Mouse (Mus musculus) embryo, embryonic 9.5 days (tissue): ENCODE results near the gene Trim10.
"Not testable (repeated sequence)": the region's sequence is repeated elsewhere in the genome, so short reads cannot be mapped to it uniquely, and the experiment has no call there.

Experiments used
- DNase-seq: peaks from one replicate; pipeline ENCODE4 v3.0.0-alpha.2; 2017; ENCODE audit errors: extremely low spot score

Trim10 gene

GRCm38 (mm10) chr17:36858181-36858580 lies 11.2 kb upstream of the Trim10 start:
- DNase-seq = no peak

- DNase-seq = no peak
Measured at GRCm38 (mm10) chr17:36861680-36862079, 7.7 kb upstream of the Trim10 start.

GRCm38 (mm10) chr17:36866719-36867527 lies 2.5 kb upstream of the Trim10 start, which contains the start of gene Trim15:
Trim15 (minus strand) TSS chr17:36867210.
- peak; percentile 20 for DNase-seq

- no peak for DNase-seq
Measured at GRCm38 (mm10) chr17:36868836-36869235, 538 bp upstream of the Trim10 start.

GRCm38 (mm10) chr17:36869955-36870810 lies 809 bp downstream of the Trim10 start:
- DNase-seq = no peak

GRCm38 (mm10) chr17:36874636-36875035 lies 5.3 kb downstream of the Trim10 start:
- DNase-seq = no peak

- DNase-seq = no peak
Measured at GRCm38 (mm10) chr17:36883350-36883749, 14.0 kb downstream of the Trim10 start.

- no peak for DNase-seq
Measured at GRCm38 (mm10) chr17:36885132-36885790, 15.9 kb downstream of the Trim10 start.

- DNase-seq = no peak
Measured at GRCm38 (mm10) chr17:36890073-36890903, 20.9 kb downstream of the Trim10 start, which contains the start of gene Trim40. Trim40 (minus strand) TSS chr17:36890123.

GRCm38 (mm10) chr17:36891496-36891895 lies 22.1 kb downstream of the Trim10 start:
- not testable (repeated sequence) for DNase-seq

- DNase-seq = peak; percentile 35
Measured at GRCm38 (mm10) chr17:36892362-36892761, 23.0 kb downstream of the Trim10 start.

GRCm38 (mm10) chr17:36893387-36893786 lies 24.0 kb downstream of the Trim10 start:
- DNase-seq = no peak

GRCm38 (mm10) chr17:36896583-36896982 lies 27.2 kb downstream of the Trim10 start:
- peak; percentile 12 for DNase-seq

GRCm38 (mm10) chr17:36897065-36897464 lies 27.7 kb downstream of the Trim10 start:
- no peak for DNase-seq

GRCm38 (mm10) chr17:36897552-36898205 lies 28.3 kb downstream of the Trim10 start, which contains the start of gene Trim31:
Trim31 (plus strand) TSS chr17:36898118.
- no peak for DNase-seq

- DNase-seq = no peak
Measured at GRCm38 (mm10) chr17:36899376-36899775, 30.0 kb downstream of the Trim10 start.

GRCm38 (mm10) chr17:36900001-36900400 lies 30.6 kb downstream of the Trim10 start:
- no peak for DNase-seq

GRCm38 (mm10) chr17:36900691-36901090 lies 31.3 kb downstream of the Trim10 start:
- no peak for DNase-seq

- DNase-seq = no peak
Measured at GRCm38 (mm10) chr17:36903651-36904050, 34.3 kb downstream of the Trim10 start.

GRCm38 (mm10) chr17:36908235-36908634 lies 38.9 kb downstream of the Trim10 start:
- no peak for DNase-seq
